Mouse (Mus musculus) bone marrow macrophage, adult 2 months (primary cell): ENCODE results near the gene Fbxo27.

Source experiments
- CTCF ChIP-seq: IDR thresholded peaks from 2 replicates; pipeline ENCODE4 v1.5.1; 2012; ENCODE audit warnings: low read depth, mild to moderate bottlenecking, low read length, moderate library complexity
- POLR2A ChIP-seq: IDR thresholded peaks from 2 replicates; pipeline ENCODE4 v1.6.1; 2012; ENCODE audit warnings: mild to moderate bottlenecking, low read depth, low read length, borderline replicate concordance

DNA sequence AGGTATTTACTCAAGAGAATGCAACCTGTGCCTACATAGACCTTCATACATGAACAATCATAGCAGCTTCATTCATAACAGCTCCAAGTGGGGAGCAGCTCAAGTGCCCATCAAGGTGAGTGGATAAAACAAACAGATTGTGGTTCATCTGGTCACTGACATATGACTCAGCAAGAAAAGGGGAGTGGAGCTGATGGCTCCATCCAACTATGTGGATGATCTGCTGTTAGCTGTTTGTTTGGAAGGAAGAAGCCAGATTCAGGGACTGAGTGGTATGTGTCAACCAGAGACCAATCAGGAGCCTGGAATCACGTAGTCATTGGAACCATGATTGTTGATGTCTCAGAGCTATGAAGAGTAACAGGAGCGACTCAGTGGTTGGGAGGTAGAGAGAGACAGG lies 32.0 kb downstream of the Fbxo27 start:
- TF ChIP-seq POLR2A, result no peak
- no peak for TF ChIP-seq CTCF
